Mouse (Mus musculus) embryonic facial prominence, embryonic 15.5 days (tissue): Measurements from ENCODE around the gene Mterf4. TPM values are rescaled to one million over a fixed set of nuclear protein-coding genes. Genes with fewer than 3 reads are reported as not detected.
"Not testable (repeated sequence)": the region's sequence is repeated elsewhere in the genome, so short reads cannot be mapped to it uniquely, and the experiment has no call there.

Experiments used
- ATAC-seq: fragments of 200-750 bp; cut with Nextera tagmentation; 2 replicates; pipeline ENCODE4 v1.8.0; 2017; ENCODE audit warnings: low read depth, moderate TSS enrichment; ENCODE audit not compliant: insufficient number of reproducible peaks, low FRiP score, low TSS enrichment
- H3K27ac ChIP-seq: fragments of 300-500 bp; sonication (generic); replicated peaks from 2 replicates; pipeline ENCODE4 v1.5.1; 2015; ENCODE audit warnings: mild to moderate bottlenecking, inconsistent platforms
- H3K27me3 ChIP-seq: fragments of 300-500 bp; sonication (generic); 2 replicates; pipeline ENCODE4 v1.6.1; 2015; ENCODE audit warnings: inconsistent platforms
- H3K36me3 ChIP-seq: fragments of 300-500 bp; sonication (generic); 2 replicates; pipeline ENCODE4 v1.6.1; 2015; ENCODE audit warnings: mild to moderate bottlenecking, inconsistent platforms
- H3K4me1 ChIP-seq: fragments of 300-500 bp; sonication (generic); 2 replicates; pipeline ENCODE4 v1.6.1; 2015; ENCODE audit warnings: inconsistent platforms
- H3K4me2 ChIP-seq: fragments of 300-500 bp; sonication (generic); replicated peaks from 2 replicates; pipeline ENCODE4 v1.6.1; 2015; ENCODE audit warnings: mild to moderate bottlenecking, inconsistent platforms
- H3K4me3 ChIP-seq: fragments of 300-500 bp; sonication (generic); replicated peaks from 2 replicates; pipeline ENCODE4 v1.5.1; 2015; ENCODE audit warnings: mild to moderate bottlenecking, inconsistent platforms
- H3K9ac ChIP-seq: fragments of 300-500 bp; sonication (generic); 2 replicates; pipeline ENCODE4 v1.6.1; 2015; ENCODE audit warnings: inconsistent platforms
- H3K9me3 ChIP-seq: fragments of 300-500 bp; sonication (generic); replicated peaks from 2 replicates; pipeline ENCODE4 v1.6.1; 2016; ENCODE audit warnings: inconsistent platforms
- WGBS: fragments of 180-500 bp; shearing (Covaris S2); methylation state at CpG from one replicate; pipeline ENCODE4 v1.1.7; 2015; 5-methylcytosine and 5-hydroxymethylcytosine counted together
- polyA plus RNA-seq: library from polyadenylated mRNA; unstranded; fragments of >200 nt; fragmentation: Nextera tagmentation; extraction: Ambion mirVana; gene quantifications from 2 replicates; pipeline ENCODE4 v1.2.1, GENCODE M21; 2015

Gene Mterf4
- polyA plus RNA-seq, 1 experiment from 2014 or later = 33.3 TPM

DNA sequence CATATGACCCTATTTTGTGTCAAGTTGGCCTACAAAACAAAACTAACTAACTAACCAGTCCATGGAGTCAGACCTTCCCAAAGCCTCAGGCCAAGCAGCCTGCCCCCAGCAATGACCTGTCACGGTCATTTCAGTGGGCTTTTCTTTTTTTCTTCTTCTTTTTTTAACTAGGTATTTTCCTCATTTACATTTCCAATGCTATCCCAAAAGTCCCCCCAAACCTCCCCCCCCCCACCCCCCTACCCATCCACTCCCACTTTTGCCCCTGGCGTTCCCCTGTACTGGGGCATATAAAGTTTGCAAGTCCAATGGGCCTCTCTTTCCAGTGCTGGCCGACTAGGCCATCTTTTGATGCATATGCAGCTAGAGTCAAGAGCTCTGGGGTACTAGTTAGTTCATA, 11.2 kb downstream of the Mterf4 start:
- H3K36me3 ChIP-seq = peaks cover 41% of the 10 kb centered on the region
- 75% methylated on average over 3 of the region's 3 CpGs for WGBS
- H3K4me1 ChIP-seq, H3K9ac ChIP-seq, H3K9me3 ChIP-seq, H3K27ac ChIP-seq, H3K27me3 ChIP-seq, H3K4me3 ChIP-seq, ATAC-seq, H3K4me2 ChIP-seq: not testable (repeated sequence)

DNA sequence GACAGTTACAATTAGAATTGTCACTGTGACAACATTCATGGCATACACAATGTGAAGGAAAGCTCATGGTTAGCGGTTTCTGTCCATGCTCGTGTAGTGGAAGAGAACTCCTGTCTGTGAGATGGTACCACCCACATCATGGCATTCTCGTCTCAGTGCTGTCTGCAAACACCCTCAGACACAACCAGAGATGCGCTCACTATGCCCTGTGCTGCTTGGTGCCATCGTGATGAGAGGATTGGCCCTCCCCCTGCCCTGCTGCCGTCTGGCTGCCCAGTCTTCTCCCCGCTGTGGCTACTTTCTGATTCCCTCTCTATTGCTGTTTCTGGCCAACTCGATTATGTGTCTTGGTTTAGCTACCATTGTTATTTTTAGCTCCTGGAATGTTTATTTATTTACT, 13.7 kb downstream of the Mterf4 start:
- ATAC-seq = no peak
- peaks cover 26% of the 10 kb centered on the region for H3K36me3 ChIP-seq

DNA sequence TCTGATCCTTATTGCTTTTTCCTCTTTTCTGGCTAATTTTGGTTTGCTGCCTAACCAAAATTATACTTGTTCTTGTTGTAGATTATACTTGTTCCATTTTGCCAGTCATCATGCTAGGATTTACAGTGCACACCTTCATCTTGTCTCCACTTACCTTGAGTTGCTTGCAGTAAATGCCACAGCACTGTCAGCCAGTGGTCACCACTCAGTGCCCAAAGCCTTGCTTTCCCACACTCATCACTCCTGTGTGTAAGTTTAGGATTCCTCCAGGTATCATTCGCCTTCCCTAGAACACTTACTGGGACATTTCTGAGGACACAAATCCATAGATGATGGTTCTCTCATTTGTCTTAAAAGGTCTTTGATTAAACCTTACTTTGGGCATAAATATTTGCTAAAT, 14.1 kb downstream of the Mterf4 start:
- H3K36me3 ChIP-seq = peaks cover 25% of the 10 kb centered on the region
- WGBS = 86% methylated on average over 1 of the region's 1 CpGs

More for the DNA sequence above, 13.7 kb downstream of the Mterf4 start:
- Histone ChIP-seq H3K27ac (no peak overlapping the region), H3K9me3 (no peaks in the 10 kb centered on the region), H3K4me1 (no peaks in the 10 kb centered on the region), H3K27me3 (no peaks in the 10 kb centered on the region), H3K9ac (no peak overlapping the region), H3K4me3 (no peak overlapping the region), H3K4me2 (no peak overlapping the region)
- WGBS = 75% methylated on average over 8 of the region's 8 CpGs

DNA sequence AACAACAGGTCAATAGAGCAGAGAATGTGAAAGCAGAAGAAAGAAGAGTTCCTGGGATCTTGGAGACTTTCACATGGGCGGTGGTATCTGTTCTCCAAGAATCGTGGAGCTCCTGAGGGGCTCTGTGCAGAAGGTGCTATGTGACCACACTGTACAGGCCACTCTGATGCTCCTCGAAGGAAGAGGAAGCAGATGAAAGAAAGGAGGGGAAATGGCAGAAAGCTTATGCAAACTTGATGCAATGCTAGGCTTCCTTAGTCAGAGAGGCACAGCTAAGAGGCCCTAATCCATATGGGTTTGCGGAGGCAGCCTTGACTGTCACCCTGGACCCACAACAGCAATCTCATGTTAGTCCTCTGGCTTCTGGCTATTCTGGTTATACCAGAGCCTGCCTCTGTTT, 14.8 kb downstream of the Mterf4 start:
- 82% methylated on average over 4 of the region's 4 CpGs for WGBS
- Histone ChIP-seq H3K4me3 (no peak overlapping the region), H3K36me3 (peaks cover 23% of the 10 kb centered on the region), H3K9me3 (no peaks in the 10 kb centered on the region), H3K4me2 (no peak overlapping the region), H3K27me3 (no peaks in the 10 kb centered on the region), H3K27ac (no peak overlapping the region), H3K4me1 (no peaks in the 10 kb centered on the region), H3K9ac (no peak overlapping the region)
- ATAC-seq = no peak

More for the DNA sequence above, 14.1 kb downstream of the Mterf4 start:
- Histone ChIP-seq H3K4me2 (no peak overlapping the region), H3K9ac (no peak overlapping the region), H3K27me3 (no peaks in the 10 kb centered on the region), H3K4me1 (no peaks in the 10 kb centered on the region), H3K27ac (no peak overlapping the region), H3K9me3 (no peaks in the 10 kb centered on the region), H3K4me3 (no peak overlapping the region)
- no peak for ATAC-seq

DNA sequence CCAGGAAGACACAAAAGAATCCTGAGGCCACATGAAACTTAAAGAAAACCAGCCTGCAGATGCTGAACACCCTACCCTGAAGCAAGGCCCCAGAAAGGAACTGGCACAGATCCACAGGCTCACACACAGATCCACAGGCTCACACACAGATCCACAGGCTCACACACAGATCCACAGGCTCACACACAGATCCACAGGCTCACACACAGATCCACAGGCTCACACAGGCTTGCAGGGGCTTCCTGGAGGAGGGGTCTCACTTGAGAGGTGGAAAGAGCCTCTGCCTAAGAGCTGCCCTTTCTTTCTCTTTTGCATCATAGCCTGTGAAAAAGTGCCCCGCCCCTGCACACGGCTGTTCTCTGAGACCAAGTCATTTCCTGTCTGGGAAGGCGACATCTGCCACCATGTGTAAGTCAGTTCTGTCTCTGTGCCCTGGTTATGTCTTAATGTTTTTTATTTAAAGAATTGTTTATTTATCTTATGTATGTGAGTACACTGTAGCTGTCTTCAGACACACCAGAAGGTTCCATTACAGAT, 16.0 kb downstream of the Mterf4 start:
- no peak for ATAC-seq
- Histone ChIP-seq H3K27ac (no peak overlapping the region), H3K9ac (no peak overlapping the region), H3K36me3 (peaks cover 21% of the 10 kb centered on the region), H3K4me2 (no peak overlapping the region), H3K9me3 (no peaks in the 10 kb centered on the region), H3K4me3 (no peak overlapping the region), H3K27me3 (no peaks in the 10 kb centered on the region), H3K4me1 (no peaks in the 10 kb centered on the region)
- WGBS = 46% methylated on average over 3 of the region's 3 CpGs

DNA sequence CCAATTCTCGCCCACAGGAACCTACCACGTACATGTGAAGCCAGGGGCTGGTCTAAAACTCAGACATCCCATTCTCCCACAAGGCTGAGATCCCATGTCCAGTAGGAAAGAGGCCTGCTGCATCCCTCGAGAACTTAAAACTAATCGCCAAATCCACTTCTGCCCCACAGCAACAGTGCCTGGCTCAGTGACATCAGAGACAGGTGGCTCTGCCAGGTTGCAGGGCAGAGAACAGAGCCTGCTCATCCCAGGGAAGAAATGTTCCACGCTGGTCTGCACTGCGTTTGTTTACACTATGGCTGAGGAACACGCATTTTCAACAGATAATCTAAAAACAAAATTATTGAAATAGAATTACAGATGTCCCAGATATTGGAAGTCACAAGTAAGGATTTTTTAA, 28.7 kb downstream of the Mterf4 start:
- ATAC-seq = no peak
- Histone ChIP-seq H3K4me2 (no peak overlapping the region), H3K27ac (no peak overlapping the region), H3K36me3 (0 out of 2 replicates have a peak, but pooled peaks cover 10% of the 10 kb centered on the region), H3K4me3 (no peak overlapping the region), H3K4me1 (no peaks in the 10 kb centered on the region), H3K9ac (no peak overlapping the region), H3K27me3 (no peaks in the 10 kb centered on the region), H3K9me3 (no peaks in the 10 kb centered on the region)
- WGBS = 66% methylated on average over 7 of the region's 7 CpGs

DNA sequence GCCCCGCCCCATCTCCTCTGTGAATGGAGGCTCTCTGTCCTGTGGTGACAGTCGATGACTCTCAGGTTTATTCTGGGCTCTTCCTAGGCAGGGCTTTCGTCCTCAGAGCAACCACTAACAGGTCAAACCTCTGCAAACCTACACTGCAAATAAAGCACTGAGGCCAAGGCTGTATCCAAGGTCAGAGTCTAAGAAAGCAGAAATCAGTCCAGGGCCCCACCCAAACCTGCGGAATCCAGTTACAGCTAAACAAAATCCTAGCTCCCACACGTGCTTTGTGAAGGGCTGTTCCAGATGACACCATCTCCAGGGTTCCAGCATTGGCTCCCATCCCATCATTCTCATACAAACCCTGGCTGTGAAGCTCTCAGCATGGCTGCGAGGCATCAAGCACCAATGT, 30.2 kb downstream of the Mterf4 start:
- Histone ChIP-seq H3K9me3 (no peaks in the 10 kb centered on the region), H3K4me1 (no peaks in the 10 kb centered on the region), H3K9ac (no peak overlapping the region), H3K36me3 (0 out of 2 replicates have a peak, but pooled peaks cover 10% of the 10 kb centered on the region), H3K4me2 (no peak overlapping the region), H3K27me3 (no peaks in the 10 kb centered on the region), H3K27ac (no peak overlapping the region), H3K4me3 (no peak overlapping the region)
- ATAC-seq = no peak
- WGBS = 76% methylated on average over 6 of the region's 6 CpGs

DNA sequence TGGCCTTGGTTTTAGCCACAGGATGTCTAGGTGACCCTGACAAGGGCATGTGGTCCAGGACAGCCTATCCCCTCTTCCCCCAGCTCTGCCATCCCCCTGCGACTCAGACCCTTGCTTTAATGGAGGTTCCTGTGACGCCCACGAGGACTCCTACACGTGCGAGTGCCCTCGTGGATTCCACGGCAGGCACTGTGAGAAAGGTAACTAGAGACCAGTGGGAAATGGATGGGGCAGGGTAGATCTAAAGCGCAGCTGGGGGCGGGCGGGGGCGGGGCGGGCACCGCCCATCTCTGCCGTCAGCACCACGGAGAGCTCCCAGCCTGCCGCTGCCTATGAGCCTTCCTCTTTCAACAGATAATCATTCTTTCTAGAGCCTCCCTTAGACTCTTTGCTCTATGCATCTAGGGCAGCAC, 33.3 kb downstream of the Mterf4 start:
- no peak overlapping the region for H3K9ac ChIP-seq
- 3% methylated on average over 16 of the region's 16 CpGs for WGBS
- 0 out of 2 replicates have a peak, but pooled peaks cover 10% of the 10 kb centered on the region for H3K36me3 ChIP-seq
- no peaks in the 10 kb centered on the region for H3K27me3 ChIP-seq
- no peak overlapping the region for H3K4me2 ChIP-seq
- no peak for ATAC-seq
- H3K27ac ChIP-seq = no peak overlapping the region
- no peaks in the 10 kb centered on the region for H3K4me1 ChIP-seq
- H3K9me3 ChIP-seq = no peaks in the 10 kb centered on the region
- no peak overlapping the region for H3K4me3 ChIP-seq

DNA sequence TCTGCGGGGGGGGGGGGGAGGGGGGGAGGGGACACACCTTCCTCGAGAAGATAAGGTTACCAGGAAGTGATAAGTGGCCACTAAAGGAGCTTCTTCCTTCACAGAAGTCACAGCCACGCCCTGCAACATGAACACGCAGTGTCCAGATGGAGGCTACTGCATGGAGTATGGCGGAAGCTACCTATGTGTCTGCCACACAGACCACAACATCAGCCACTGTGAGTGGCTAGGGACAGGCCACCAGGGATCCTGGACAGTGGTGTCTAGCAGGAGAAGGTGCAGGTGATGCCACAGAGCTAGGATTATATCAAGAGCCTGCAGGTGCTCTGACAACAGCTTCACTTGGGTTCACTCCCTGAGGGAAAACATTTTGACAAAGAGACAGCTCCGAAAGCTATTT, 34.0 kb downstream of the Mterf4 start:
- 68% methylated on average over 5 of the region's 6 CpGs for WGBS
- Histone ChIP-seq H3K27me3 (no peaks in the 10 kb centered on the region), H3K4me2 (no peak overlapping the region), H3K9me3 (no peaks in the 10 kb centered on the region), H3K4me3 (no peak overlapping the region), H3K4me1 (no peaks in the 10 kb centered on the region), H3K9ac (no peak overlapping the region), H3K27ac (no peak overlapping the region), H3K36me3 (0 out of 2 replicates have a peak, but pooled peaks cover 10% of the 10 kb centered on the region)
- no peak for ATAC-seq

DNA sequence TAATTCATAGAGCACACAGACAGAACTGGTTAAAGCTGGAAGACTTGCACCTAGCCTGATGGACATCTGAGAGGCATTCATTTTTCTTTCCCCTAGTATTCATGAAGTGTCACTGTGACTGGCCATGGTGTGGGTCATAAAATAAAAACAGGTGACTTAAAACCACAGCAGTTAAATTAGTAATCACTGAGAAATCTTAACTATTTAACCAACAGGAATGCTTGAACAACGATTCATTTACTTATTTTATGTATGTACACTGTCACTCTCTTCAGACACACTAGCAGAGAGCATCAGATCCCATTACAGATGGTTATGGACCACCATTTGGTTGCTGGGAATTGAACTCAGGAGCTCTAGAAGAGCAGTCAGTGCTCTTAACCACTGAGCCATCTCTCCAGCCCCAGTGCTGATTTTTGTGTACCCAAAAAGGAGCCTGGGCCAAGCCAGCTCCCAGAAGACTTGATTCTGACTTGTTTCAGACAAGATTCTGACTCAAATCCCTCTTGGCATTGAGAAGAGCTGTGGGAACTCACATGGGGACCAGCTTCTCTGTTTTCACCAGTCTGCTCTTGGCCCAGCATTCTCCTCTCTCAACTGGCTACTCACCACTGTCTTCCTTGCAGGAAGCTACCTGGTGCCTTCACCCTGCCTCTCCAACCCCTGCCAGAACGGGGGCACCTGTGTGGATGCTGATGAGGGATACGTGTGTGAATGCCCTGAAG, 35.0 kb downstream of the Mterf4 start:
- Histone ChIP-seq H3K9ac (no peak overlapping the region), H3K4me1 (no peaks in the 10 kb centered on the region), H3K4me3 (no peak overlapping the region), H3K9me3 (no peaks in the 10 kb centered on the region), H3K27me3 (no peaks in the 10 kb centered on the region), H3K27ac (no peak overlapping the region), H3K36me3 (0 out of 2 replicates have a peak, but pooled peaks cover 6% of the 10 kb centered on the region), H3K4me2 (no peak overlapping the region)
- ATAC-seq = no peak
- 55% methylated on average over 3 of the region's 3 CpGs for WGBS

DNA sequence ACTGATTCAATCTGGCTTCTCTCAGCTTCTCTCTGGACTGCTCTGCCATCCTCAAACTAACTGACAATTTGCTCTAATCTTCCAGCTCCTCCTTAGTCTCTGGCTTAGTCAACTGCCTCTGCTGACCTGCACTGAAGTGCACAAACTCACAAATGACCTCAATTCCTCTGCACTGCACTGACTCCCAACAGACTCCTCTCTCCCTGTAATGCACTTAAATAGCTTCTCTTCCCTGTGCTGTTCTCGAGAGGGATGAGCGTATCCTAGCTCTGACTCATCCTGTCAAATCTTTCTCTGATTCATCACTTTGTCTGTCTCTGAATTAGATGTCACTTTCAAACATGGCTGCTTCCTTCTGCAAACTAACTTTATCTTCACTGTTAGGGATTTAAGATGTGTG, 37.5 kb downstream of the Mterf4 start:
- no peak overlapping the region for H3K9ac ChIP-seq
- H3K9me3 ChIP-seq = no peaks in the 10 kb centered on the region
- H3K27me3 ChIP-seq = no peaks in the 10 kb centered on the region
- no peaks in the 10 kb centered on the region for H3K4me1 ChIP-seq
- WGBS = 85% methylated on average over 2 of the region's 2 CpGs
- H3K4me2 ChIP-seq = no peak overlapping the region
- H3K4me3 ChIP-seq = no peak overlapping the region
- ATAC-seq = no peak
- H3K27ac ChIP-seq = no peak overlapping the region
- no peaks in the 10 kb centered on the region for H3K36me3 ChIP-seq

DNA sequence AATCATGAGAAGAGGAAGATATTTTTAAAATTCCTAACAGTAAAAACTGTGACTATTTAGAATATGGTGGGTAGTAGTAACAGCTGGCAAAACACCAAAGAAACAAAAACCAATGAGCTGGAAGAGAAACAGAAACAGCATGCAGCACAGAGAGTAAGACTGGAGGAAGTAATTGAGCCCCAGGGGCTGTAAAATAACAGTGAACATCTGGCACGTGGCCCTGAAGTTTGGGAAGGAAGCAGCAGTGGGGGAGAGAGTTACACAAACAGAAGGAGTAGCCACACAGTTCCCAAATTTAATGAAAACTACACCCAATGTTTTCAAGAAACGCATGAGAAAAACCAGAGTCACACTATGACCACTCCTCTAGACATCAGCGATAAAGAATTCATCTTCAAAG, 38.5 kb downstream of the Mterf4 start:
- H3K36me3 ChIP-seq = no peaks in the 10 kb centered on the region

More for the DNA sequence above, 38.5 kb downstream of the Mterf4 start:
- no peaks in the 10 kb centered on the region for H3K4me1 ChIP-seq
- H3K27me3 ChIP-seq = no peaks in the 10 kb centered on the region
- H3K9ac ChIP-seq = no peak overlapping the region
- H3K27ac ChIP-seq = no peak overlapping the region
- H3K4me2 ChIP-seq = no peak overlapping the region
- H3K9me3 ChIP-seq = no peaks in the 10 kb centered on the region
- no peak for ATAC-seq
- no peak overlapping the region for H3K4me3 ChIP-seq
- 33% methylated on average over 3 of the region's 3 CpGs for WGBS
